Mouse (Mus musculus): Measurements from ENCODE around the gene Duoxa2.
A peak's percentile ranks its signal among the peaks of the same experiment; 100 is the strongest.

Gene Duoxa2

DNA sequence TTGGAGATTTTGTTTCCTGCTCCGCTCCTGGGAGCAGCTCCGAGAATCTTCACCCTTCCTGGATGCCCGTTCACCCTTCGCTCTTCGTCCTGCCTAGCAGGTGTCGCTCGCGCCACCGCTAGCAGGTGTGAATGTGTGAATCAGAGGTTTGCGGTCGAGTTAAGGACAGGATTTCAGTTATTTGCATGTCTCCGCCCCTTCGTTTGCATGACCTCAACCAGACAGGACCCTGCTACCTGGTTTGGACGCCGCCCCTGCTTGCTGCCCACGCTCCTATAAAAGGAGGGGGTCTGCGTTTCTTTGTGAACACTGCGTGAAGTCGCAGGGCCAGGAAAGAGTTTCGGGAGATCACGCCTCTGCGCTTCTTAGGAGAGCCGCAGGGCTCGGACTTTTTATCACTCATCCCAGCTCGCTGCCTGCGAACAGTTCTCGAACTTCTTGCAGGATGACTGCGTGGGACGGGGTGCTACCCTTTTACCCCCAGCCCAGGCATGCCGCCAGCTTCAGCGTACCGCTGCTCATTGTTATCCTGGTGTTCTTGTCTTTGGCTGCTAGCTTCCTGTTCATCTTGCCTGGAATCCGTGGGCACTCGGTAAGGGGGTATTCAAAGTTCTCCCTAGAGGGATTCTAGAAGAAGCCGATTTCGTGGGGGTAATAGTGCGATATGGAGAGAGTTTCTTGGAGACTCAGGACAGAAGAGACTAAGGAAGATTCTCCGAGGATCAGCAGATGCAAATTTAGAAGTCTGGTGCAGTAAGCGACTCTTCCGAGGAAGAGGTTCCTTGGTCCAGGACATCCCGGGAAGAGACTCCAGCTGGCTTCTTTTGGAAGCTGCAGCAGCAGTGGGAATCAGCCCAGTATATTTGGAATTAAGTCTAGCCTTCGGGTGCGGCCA is at the start of gene Duoxa2:
TSS of gene Duoxa2 (plus strand) at position 305 of the 895 bp plus-strand sequence.
- no peak for DNase-seq (ENCODE audit: low spot score in 2 of 2)

- peak; percentile 36 to 41 for DNase-seq (ENCODE audit: low spot score in 2 of 2)
These were observed 42.7 kb upstream of the Duoxa2 start for GRCm38 (mm10) chr2:122255997-122256396.

DNA sequence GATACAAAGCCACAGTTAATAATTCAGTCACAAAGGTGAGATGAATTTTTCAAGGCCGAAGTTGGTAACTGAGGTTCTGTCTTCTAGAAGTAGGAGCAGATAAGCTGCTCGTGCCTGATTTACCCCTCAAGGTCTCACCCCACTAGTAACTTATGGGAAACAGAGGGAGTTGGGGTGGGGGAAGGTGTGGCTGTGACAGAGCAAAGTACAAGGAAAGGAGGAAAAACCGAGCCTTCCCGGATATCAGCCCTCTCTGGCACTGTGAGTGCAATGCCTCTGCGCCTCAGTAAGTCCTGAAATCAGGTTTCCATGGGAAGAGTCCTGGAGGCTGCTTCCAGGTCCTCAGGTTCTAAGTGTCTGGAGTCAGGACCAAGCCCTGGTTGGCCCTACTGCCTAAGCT is 38.0 kb upstream of the Duoxa2 start:
- DNase-seq (ENCODE audit: low spot score in 2 of 2): no peak

DNA sequence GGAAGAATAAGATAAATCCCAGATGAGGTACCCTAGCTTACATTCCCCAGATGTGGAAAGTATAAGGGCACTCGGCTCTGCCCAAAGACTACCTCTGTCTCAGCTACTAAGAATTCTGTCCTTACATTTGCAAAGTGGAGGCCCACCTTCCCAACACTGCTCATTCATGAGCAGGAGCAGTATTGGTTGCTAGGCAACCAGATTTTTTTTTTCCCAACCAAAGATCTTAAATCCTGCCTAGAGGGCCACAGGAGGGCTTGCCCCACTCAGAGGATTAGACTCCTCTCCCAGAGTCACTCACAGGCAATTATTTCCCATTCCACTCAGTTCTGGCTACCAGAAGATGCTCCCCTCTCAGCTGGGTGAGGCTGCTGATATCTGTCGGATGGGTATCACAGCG is 34.0 kb upstream of the Duoxa2 start:
- DNase-seq (ENCODE audit: low spot score in 2 of 2): peak in 1 of 2 experiments; percentile 3

DNA sequence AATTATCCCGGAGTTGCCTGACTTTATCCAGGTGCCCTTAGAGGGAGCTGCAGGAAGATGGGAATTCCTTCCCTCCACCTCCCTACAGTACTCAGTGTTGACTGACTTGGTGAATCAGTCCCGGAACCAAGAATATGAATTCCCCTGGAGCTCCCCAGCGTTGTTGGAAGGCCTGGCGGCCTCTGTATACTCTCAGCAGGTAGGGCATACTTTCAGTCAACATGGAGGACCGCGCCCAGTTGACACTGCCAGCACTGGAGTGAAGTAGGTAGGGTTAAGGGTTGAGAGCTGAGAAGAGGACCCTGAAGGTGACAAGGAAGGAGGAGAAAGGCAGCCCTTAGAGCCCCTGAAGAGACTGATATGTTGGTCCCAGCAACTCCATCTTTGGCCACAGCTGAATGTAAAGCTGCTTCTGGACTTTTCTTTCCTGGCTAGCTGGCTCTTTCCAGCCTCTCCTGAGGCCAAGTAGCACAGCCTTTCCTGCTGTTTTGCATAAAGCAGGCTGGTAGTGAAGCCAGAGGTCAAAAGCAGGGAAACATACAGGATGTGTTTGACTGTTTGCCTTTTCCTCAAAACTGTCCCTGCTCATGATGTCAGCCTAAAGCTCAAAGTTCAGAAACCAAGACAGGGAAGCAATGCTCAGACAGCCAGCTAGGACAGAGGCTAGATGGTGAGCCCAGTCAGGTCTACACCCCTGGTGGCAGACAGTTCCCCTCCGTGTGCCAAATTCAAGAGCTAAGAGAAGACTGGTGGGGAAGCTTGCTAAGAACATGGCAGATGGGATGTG is 32.1 kb upstream of the Duoxa2 start:
- no peak for DNase-seq (ENCODE audit: low spot score in 2 of 2)

DNA sequence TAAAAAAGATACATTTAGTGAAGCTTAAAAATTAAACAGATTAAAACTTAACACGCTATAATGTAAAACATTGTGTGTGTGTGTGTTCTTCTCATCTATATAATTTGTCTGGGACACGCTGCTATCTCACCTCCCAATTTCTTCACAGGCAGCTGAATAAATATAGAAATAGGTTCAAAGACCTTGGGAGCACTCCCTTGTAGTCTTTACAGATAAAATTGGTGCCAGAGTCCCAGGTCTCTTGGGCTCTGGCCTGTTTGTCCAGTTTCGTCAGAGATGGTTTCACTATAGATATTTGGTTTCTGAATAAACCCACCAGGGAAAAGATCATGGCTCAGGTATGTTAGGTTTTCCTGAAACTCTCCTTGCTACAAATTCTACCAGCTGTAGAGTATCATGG is 19.9 kb upstream of the Duoxa2 start:
- no peak for DNase-seq (ENCODE audit: low spot score in 2 of 2)

DNA sequence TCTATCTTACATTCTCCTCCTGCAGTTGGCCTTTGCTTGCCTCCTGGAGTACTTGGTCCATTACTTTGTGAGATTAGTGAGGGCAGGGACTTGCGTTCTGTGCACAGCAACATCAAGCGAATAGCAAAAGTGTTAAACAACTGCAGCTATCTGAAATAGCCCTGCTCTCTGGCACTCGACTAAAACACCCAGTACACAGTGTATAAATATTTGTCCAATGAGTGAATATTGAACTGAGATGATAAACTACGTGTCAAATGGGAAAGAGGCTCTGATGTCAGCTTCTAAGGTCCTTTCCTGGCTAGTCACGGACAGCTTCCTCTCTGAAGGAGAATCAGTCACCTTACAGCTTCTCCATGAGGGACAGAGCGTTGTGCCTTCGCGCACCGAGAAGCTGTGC is 14.6 kb upstream of the Duoxa2 start:
- DNase-seq (ENCODE audit: low spot score in 2 of 2): no peak

DNA sequence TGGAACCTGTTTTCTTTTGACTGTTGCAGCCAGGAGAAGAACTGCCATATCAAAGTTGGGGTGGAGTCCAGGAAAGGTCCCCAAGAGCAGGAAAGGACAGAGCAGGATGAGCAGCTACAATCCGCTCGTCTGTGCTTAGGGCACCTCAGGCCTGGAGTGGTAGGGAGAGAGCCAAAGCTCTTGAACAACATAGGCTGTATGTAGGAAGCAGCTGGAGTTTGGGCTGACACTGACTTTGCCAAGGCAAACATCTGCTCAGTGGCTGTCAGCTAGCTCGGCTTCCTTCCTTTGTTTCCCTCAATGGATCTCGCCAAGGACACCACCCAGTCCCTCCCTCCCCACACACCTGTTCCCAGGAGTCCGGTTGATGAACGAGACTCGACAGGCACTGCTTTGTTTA is 12.6 kb upstream of the Duoxa2 start:
- no peak for DNase-seq (ENCODE audit: low spot score in 2 of 2)

GRCm38 (mm10) chr2:122294916-122295315 is 3.8 kb upstream of the Duoxa2 start:
- DNase-seq (ENCODE audit: low spot score in 2 of 2): no peak

- DNase-seq (ENCODE audit: low spot score in 2 of 2): no peak
These were observed 1.2 kb upstream of the Duoxa2 start for GRCm38 (mm10) chr2:122297271-122298095.

GRCm38 (mm10) chr2:122298096-122298499 is 602 bp upstream of the Duoxa2 start, which contains the start of gene Duox2:
Gene Duox2 (minus strand): TSS chr2:122298449.
- no peak for DNase-seq (ENCODE audit: low spot score in 2 of 2)

DNA sequence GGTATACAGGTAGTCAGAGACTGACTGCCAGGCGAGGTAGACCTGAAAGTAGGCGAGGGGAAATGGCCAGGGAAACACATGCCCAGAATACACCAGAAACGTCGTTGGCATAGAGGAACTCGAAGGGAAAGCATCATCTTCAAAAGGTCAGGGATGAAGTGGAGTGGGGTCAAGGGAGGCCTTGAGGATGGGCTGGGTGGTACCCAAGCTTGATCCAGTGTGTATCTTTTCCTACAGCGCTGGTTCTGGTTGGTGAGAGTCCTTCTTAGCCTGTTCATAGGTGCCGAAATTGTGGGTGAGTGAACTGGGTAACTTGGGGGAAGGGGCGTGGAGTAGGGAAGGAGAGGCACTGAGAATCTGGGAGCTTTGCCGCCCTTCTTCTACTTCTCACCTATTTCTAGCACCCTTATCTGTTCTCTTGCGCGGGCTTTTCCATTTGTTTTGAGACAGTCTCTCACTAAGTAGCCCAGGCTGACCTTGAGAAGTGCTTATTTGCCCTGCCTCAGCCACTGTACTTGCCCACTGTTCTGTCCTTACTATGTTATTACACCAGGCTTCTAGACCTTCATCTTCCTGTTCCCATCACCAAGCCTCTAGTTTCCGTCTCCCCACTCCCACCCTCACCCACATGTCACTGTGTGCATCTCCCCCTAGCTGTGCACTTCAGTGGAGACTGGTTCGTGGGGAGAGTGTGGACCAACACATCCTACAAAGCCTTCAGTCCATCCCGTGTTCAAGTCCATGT is 1.4 kb downstream of the Duoxa2 start:
- no peak for DNase-seq (ENCODE audit: low spot score in 2 of 2)

GRCm38 (mm10) chr2:122300656-122301020 is 1.9 kb downstream of the Duoxa2 start:
- no peak for DNase-seq (ENCODE audit: low spot score in 2 of 2)

DNA sequence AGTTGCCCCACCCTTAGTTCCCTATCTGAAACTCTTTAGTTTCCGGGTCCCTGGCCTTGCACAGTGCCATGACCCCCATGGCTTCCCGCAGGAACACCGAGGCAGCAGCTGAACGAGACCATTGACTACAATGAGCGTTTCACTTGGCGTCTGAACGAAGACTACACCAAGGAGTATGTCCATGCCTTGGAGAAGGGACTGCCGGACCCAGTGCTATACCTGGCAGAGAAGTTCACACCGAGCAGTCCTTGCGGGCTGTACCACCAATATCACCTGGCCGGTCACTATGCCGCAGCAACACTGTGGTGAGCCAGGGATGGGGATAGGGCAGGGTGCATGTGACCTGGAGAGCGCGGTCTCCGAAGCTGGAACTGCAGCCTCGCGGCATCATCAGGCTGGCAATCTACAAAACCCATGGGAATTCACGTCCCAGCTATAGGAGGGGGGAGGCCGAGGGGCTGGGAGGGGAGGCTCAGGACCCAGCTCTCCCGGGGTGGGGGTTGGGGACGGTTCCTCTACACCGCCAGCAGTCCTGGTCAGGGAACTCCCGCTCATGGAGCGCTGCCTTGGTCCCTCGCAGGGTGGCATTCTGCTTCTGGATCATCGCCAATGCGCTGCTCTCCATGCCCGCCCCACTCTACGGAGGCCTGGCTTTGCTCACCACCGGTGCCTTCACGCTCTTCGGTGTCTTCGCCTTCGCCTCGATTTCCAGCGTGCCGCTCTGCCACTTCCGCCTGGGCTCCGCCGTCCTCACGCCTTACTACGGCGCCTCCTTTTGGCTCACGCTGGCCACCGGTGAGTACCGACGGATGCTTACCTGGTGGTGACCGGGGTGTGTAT is 2.6 kb downstream of the Duoxa2 start:
- peak in 1 of 2 experiments; percentile 22 for DNase-seq (ENCODE audit: low spot score in 2 of 2)

GRCm38 (mm10) chr2:122301921-122302573 is 3.3 kb downstream of the Duoxa2 start:
- DNase-seq (ENCODE audit: low spot score in 2 of 2): no peak

- peak; percentile 42 to 68 for DNase-seq (ENCODE audit: low spot score in 2 of 2)
These were observed 4.0 kb downstream of the Duoxa2 start for GRCm38 (mm10) chr2:122302574-122303241.

- no peak for DNase-seq (ENCODE audit: low spot score in 2 of 2)
These were observed 5.8 kb downstream of the Duoxa2 start for GRCm38 (mm10) chr2:122304544-122304943.

GRCm38 (mm10) chr2:122305097-122305892 is 6.6 kb downstream of the Duoxa2 start:
- DNase-seq (ENCODE audit: low spot score in 2 of 2): no peak
